9 mouse cellular contexts compared by ENCODE assay signal in the genomic region with DNA sequence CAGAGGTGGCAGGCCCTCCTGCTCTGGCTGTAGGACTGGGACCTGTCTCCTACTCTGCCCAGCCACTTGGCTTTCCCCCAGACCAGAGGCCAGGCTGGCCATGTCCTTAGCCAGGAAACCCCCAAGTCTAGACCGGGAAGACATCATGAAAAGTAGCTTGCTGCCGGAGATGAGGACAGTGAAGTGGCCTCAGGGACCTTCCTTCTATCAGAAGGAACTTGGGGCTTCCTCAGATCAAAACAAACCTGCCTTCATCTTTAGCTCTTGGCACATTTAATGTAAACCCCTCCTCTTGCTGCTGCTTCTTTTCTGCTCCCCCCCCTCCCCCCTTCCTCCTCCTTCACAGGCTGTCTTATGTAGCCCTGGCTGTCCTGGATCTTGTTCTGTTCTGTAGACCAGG. TPM values are rescaled to one million over a fixed set of nuclear protein-coding genes. Genes with fewer than 3 reads are reported as not detected.
DNase-seq lines count a peak whose midpoint lies in the region; ATAC-seq and TF ChIP-seq lines count a peak whose summit lies in the region.
"Had no signal": no experiment of that assay in that cellular context is flagged by ENCODE, and none has a peak within 500 bp of the region (broad histone marks: within the 10 kb centered on the region; RNA-seq: fewer than 3 reads in every experiment).

No protein-coding gene starts in this region.

- no peaks in the 10 kb centered on the region for H3K27me3 ChIP-seq in intestine, embryonic 14.5 days (replicated peaks; ENCODE audit: control insufficient read depth, insufficient read depth, low read length)
- no peaks in the 10 kb centered on the region for H3K27me3 ChIP-seq in intestine, postnatal 0 days (replicated peaks; ENCODE audit: control insufficient read depth, insufficient read depth, low read length)
- no peaks in the 10 kb centered on the region for H3K27me3 ChIP-seq in CH12.LX (replicated peaks)
- H3K27me3 ChIP-seq: neural tube, embryonic 12.5 days had no signal

- 46% methylated on average over 2 of the region's 2 CpGs for WGBS in intestine, embryonic 14.5 days
- WGBS in intestine, postnatal 0 days: 67% methylated on average over 2 of the region's 2 CpGs
- 36% methylated on average over 2 of the region's 2 CpGs for WGBS in macrophage (ENCODE audit: missing documents)

- no peak for DNase-seq in intestine, embryonic 14.5 days (ENCODE audit: low spot score)
- no peak for DNase-seq in CH12.LX (ENCODE audit: extremely low read depth)
- no peak for DNase-seq in layer of hippocampus, adult 9-10 months (ENCODE audit: low spot score)
- DNase-seq in spleen, postnatal 10 days (ENCODE audit: low spot score in 2 of 2): no peak

- peaks cover 31% of the 10 kb centered on the region for H3K4me1 ChIP-seq in intestine, embryonic 14.5 days (replicated peaks; ENCODE audit: control insufficient read depth, insufficient read depth, low read length)
- H3K4me1 ChIP-seq in intestine, postnatal 0 days (replicated peaks; ENCODE audit: control insufficient read depth, insufficient read depth, low read length): 0 out of 2 replicates have a peak, but pooled peaks cover 3% of the 10 kb centered on the region
- peaks cover 46 to 77% of the 10 kb centered on the region in 2 experiments for H3K4me1 ChIP-seq in CH12.LX (ENCODE audit: control insufficient read depth in 1 of 2, insufficient read depth in 2 of 2)
- H3K4me1 ChIP-seq in brown adipose tissue, adult 24 weeks (ENCODE audit: control insufficient read depth, insufficient read depth, insufficient read length, low read length): peaks cover 12% of the 10 kb centered on the region; the same call in 1 of the 2 replicates

- in situ Hi-C loops in CH12.LX (cut with MboI; ENCODE audit: low pct_ligation_motif_present, low pct_unique_long_range_greater_than_20kb, low sequenced_read_pairs): no loop called here

- TF ChIP-seq EP300 in CH12.LX (IDR thresholded peaks at IDR 0.05; ENCODE audit: low read length): no peak

- H3K4me2 ChIP-seq in intestine, embryonic 14.5 days (ENCODE audit: low read length): no peak overlapping the region
- no peak overlapping the region for H3K4me2 ChIP-seq in intestine, postnatal 0 days (replicated peaks; ENCODE audit: low read depth)
- no peak overlapping the region for H3K4me2 ChIP-seq in CH12.LX (ENCODE audit: insufficient read depth, low read depth, poor library complexity, severe bottlenecking)
- H3K4me2 ChIP-seq: neural tube, embryonic 12.5 days had no signal

- H3K9me3 ChIP-seq in intestine, embryonic 14.5 days (ENCODE audit: control insufficient read depth, low read length): no peaks in the 10 kb centered on the region
- H3K9me3 ChIP-seq in intestine, postnatal 0 days (ENCODE audit: control insufficient read depth): no peaks in the 10 kb centered on the region
- no peaks in the 10 kb centered on the region for H3K9me3 ChIP-seq in CH12.LX (replicated peaks; ENCODE audit: low read length)
- H3K9me3 ChIP-seq: neural tube, embryonic 12.5 days had no signal

- peak overlapping the region; percentile 22; the same call in 1 of the 2 replicates for H3K27ac ChIP-seq in intestine, embryonic 14.5 days (ENCODE audit: low read depth)
- no peak overlapping the region for H3K27ac ChIP-seq in intestine, postnatal 0 days (ENCODE audit: low read depth, low read length)
- H3K27ac ChIP-seq in CH12.LX (ENCODE audit: insufficient read depth, low read depth) (peak overlapping the region; percentile 96), macrophage (peak overlapping the region; percentile 95; the same call in 1 of the 2 replicates)
- H3K27ac ChIP-seq in brown adipose tissue, adult 24 weeks (replicated peaks; ENCODE audit: low read depth, low read length): 0 out of 2 replicates have a peak overlapping the region, but pooled peaks have one; percentile 20
- H3K27ac ChIP-seq: left cerebral cortex, adult 2 months; neural tube, embryonic 12.5 days had no signal

- no peak overlapping the region for H3K9ac ChIP-seq in intestine, embryonic 14.5 days (ENCODE audit: low read length)
- H3K9ac ChIP-seq in intestine, postnatal 0 days (ENCODE audit: low read depth, low read length): no peak overlapping the region
- H3K9ac ChIP-seq in CH12.LX (ENCODE audit: insufficient read depth, low read depth): peak overlapping the region; percentile 70; the same call in 1 of the 2 replicates
- H3K9ac ChIP-seq: neural tube, embryonic 12.5 days had no signal

- dilution Hi-C loops in CH12.LX (cut with MboI; ENCODE audit: extremely low pct_ligation_motif_present, extremely low pct_unique_long_range_greater_than_20kb, low sequenced_read_pairs): no loop called here

- TF ChIP-seq POLR2A in CH12.LX (IDR thresholded peaks at IDR 0.05; ENCODE audit: low read depth, low read length): no peak

- no peaks in the 10 kb centered on the region for H3K79me2 ChIP-seq in CH12.LX (replicated peaks; ENCODE audit: control insufficient read depth, extremely low read depth, insufficient read depth, poor library complexity, severe bottlenecking)
- H3K79me2 ChIP-seq in macrophage (ENCODE audit: inconsistent target): peaks cover 3% of the 10 kb centered on the region

- no peak overlapping the region for H3K4me3 ChIP-seq in intestine, embryonic 14.5 days (ENCODE audit: low read depth, low read length)
- no peak overlapping the region for H3K4me3 ChIP-seq in intestine, postnatal 0 days (ENCODE audit: low read depth, low read length)
- H3K4me3 ChIP-seq in CH12.LX (replicated peaks in 1 of 3; ENCODE audit: low read depth in 2 of 3, low read length in 2 of 3, poor library complexity in 1 of 3) (no peak overlapping the region), macrophage (ENCODE audit: inconsistent target) (no peak overlapping the region)
- no peak overlapping the region for H3K4me3 ChIP-seq in brown adipose tissue, adult 24 weeks (ENCODE audit: insufficient read depth, low read depth, low read length)
- H3K4me3 ChIP-seq: left cerebral cortex, adult 2 months; neural tube, embryonic 12.5 days had no signal

- no peak for ATAC-seq in intestine, embryonic 14.5 days (replicated peaks; ENCODE audit: low FRiP score, low TSS enrichment, low read depth)
- ATAC-seq in intestine, postnatal 0 days: no peak

- no peak for TF ChIP-seq RAD21 in CH12.LX (IDR thresholded peaks at IDR 0.05; ENCODE audit: low read depth, low read length)

- H3K36me3 ChIP-seq in intestine, embryonic 14.5 days (ENCODE audit: control insufficient read depth, insufficient read depth, low read length): peaks cover 37% of the 10 kb centered on the region
- peaks cover 30% of the 10 kb centered on the region for H3K36me3 ChIP-seq in intestine, postnatal 0 days (ENCODE audit: control insufficient read depth, insufficient read depth)
- H3K36me3 ChIP-seq in CH12.LX (replicated peaks in 1 of 2; ENCODE audit: control insufficient read depth in 1 of 2, insufficient read depth in 1 of 2, low read length in 1 of 2) (peaks cover 25 to 39% of the 10 kb centered on the region in 2 experiments), macrophage (ENCODE audit: inconsistent target) (peaks cover 22% of the 10 kb centered on the region)

- TF ChIP-seq CTCF in intestine, postnatal 0 days (IDR thresholded peaks at IDR 0.05; ENCODE audit: low read depth): no peak
- no peak for TF ChIP-seq CTCF in CH12.LX (conservative IDR thresholded peaks at IDR 0.05 in 1 of 2, IDR thresholded peaks at IDR 0.05 in 1 of 2; ENCODE audit: low read depth in 2 of 2, low read length in 2 of 2)

TF ChIP-seq in CH12.LX, 34 proteins besides CTCF, POLR2A, EP300 and RAD21 (continues in another document):
- no peak for TF ChIP-seq GABPA (IDR thresholded peaks at IDR 0.05; ENCODE audit: insufficient replicate concordance, low read depth, low read length)

RNA-seq across cellular contexts. Expression of gene Ncf1, which starts 4.8 kb away (rescaled TPM):
- polyA plus RNA-seq in intestine, embryonic 14.5 days (2014; fragmentation: Nextera tagmentation; extraction: Ambion mirVana): 3.4 and 4.1 TPM in 2 replicates
- 2.1 TPM in 2 replicates for polyA plus RNA-seq in intestine, postnatal 0 days (2015; fragmentation: Nextera tagmentation; extraction: Ambion mirVana)
- total RNA-seq in CH12.LX (2012; rRNA removed): 225 and 342 TPM in 2 replicates
- total RNA-seq in CH12.LX (2014; rRNA removed): 263 and 287 TPM in 2 replicates
- 299 and 302 TPM in 2 replicates for polyA plus RNA-seq in CH12.LX (2012; ENCODE audit: insufficient read length, low read depth)
- 1.9 and 3.1 TPM in 2 replicates for polyA plus RNA-seq in brown adipose tissue, adult 24 weeks (2012; ENCODE audit: insufficient read depth, insufficient read length, missing spikeins)
- 1,000 to 10,000 TPM in 10 of 26 experiments, 100 to 1,000 TPM in 16; 205 to 1,849 (median 728) TPM for total RNA-seq in macrophage (2018; cell fraction: chromatin; rRNA removed)
- 100 to 1,000 TPM; 217 to 634 (median 404) TPM for total RNA-seq in macrophage (2018; cell fraction: cytosol; rRNA removed)
- 1,000 to 10,000 TPM in 6 of 26 experiments, 100 to 1,000 TPM in 20; 220 to 1,391 (median 770) TPM for total RNA-seq in macrophage (2018; cell fraction: nucleus; rRNA removed)
- polyA plus RNA-seq in macrophage (2018): 181 to 249 TPM (median 202 TPM) in 3 replicates

RNA-seq across cellular contexts. Expression of gene Gtf2ird2, which starts 50.4 kb away (rescaled TPM):
- 7.5 and 8.0 TPM in 2 replicates for polyA plus RNA-seq in intestine, embryonic 14.5 days (2014; fragmentation: Nextera tagmentation; extraction: Ambion mirVana)
- polyA plus RNA-seq in intestine, postnatal 0 days (2015; fragmentation: Nextera tagmentation; extraction: Ambion mirVana): 2.9 and 3.6 TPM in 2 replicates
- total RNA-seq in CH12.LX (2012; rRNA removed) (4.4 and 4.7 TPM in 2 replicates), CH12.LX (2014; rRNA removed) (1.9 and 3.0 TPM in 2 replicates)
- polyA plus RNA-seq in CH12.LX (2012; ENCODE audit: insufficient read length, low read depth) (6.8 and 9.7 TPM in 2 replicates), macrophage (2018) (3.5 to 3.9 TPM (median 3.6 TPM) in 3 replicates)
- 1.4 and 2.6 TPM in 2 replicates for polyA plus RNA-seq in brown adipose tissue, adult 24 weeks (2012; ENCODE audit: insufficient read depth, insufficient read length, missing spikeins)
- 10 to 100 TPM in 16 of 26 experiments, 1 to 10 TPM in 10; 2.4 to 32.4 (median 13.8) TPM for total RNA-seq in macrophage (2018; cell fraction: chromatin; rRNA removed)
- 1 to 10 TPM; 1.3 to 4.5 (median 3.0) TPM for total RNA-seq in macrophage (2018; cell fraction: cytosol; rRNA removed)
- total RNA-seq in macrophage (2018; cell fraction: nucleus; rRNA removed): 10 to 100 TPM in 12 of 26 experiments, 1 to 10 TPM in 14; 3.4 to 38.2 (median 9.7) TPM

RNA-seq across cellular contexts. Expression of gene Rcc1l, which starts 57.6 kb away (rescaled TPM):
- 32.3 and 32.5 TPM in 2 replicates for polyA plus RNA-seq in intestine, embryonic 14.5 days (2014; fragmentation: Nextera tagmentation; extraction: Ambion mirVana)
- polyA plus RNA-seq in intestine, postnatal 0 days (2015; fragmentation: Nextera tagmentation; extraction: Ambion mirVana): 14.7 and 16.1 TPM in 2 replicates
- total RNA-seq in CH12.LX (2012; rRNA removed) (42.3 and 42.7 TPM in 2 replicates), CH12.LX (2014; rRNA removed) (24.6 and 25.4 TPM in 2 replicates)
- polyA plus RNA-seq in CH12.LX (2012; ENCODE audit: insufficient read length, low read depth) (31.0 and 31.8 TPM in 2 replicates), macrophage (2018) (3.1 to 12.7 TPM (median 6.8 TPM) in 3 replicates)
- polyA plus RNA-seq in brown adipose tissue, adult 24 weeks (2012; ENCODE audit: insufficient read depth, insufficient read length, missing spikeins): 8.2 and 16.1 TPM in 2 replicates
- total RNA-seq in macrophage (2018; cell fraction: chromatin; rRNA removed): 10 to 100 TPM in 25 of 26 experiments, 1 to 10 TPM in 1; 9.0 to 36.1 (median 22.6) TPM
- total RNA-seq in macrophage (2018; cell fraction: cytosol; rRNA removed): 1 to 10 TPM; 3.8 to 9.3 (median 7.0) TPM
- total RNA-seq in macrophage (2018; cell fraction: nucleus; rRNA removed): 10 to 100 TPM in 18 of 26 experiments, 1 to 10 TPM in 8; 5.4 to 23.2 (median 12.1) TPM

Comparison
In these comparisons a context has a peak if more than half of its experiments do, and no peak if none do; other contexts are left out.
1. RNA of gene Ncf1, which starts 4.8 kb away (polyA plus RNA-seq): 299 to 302 TPM in CH12.LX and 181 to 249 TPM in macrophage; 3.4 to 4.1 TPM in intestine, embryonic 14.5 days, 2.1 TPM in intestine, postnatal 0 days and 1.9 to 3.1 TPM in brown adipose tissue, adult 24 weeks; every median in the first group is over 10 times any median in the second.